Mouse (Mus musculus) liver, embryonic 13.5 days (tissue): Measurements from ENCODE around the gene Cdk17. TPM values are rescaled to one million over a fixed set of nuclear protein-coding genes. Genes with fewer than 3 reads are reported as not detected.

Experiments used
- ATAC-seq: fragments of 200-750 bp; cut with Nextera tagmentation; 2 replicates; pipeline ENCODE4 v1.8.0; 2017; ENCODE audit warnings: low read depth, mild to moderate bottlenecking, moderate number of reproducible peaks, moderate library complexity
- DNase-seq: peaks from one replicate; pipeline ENCODE4 v3.0.0; 2022
- H3K27ac ChIP-seq: fragments of 300-500 bp; sonication (generic); 2 replicates; pipeline ENCODE4 v1.5.1; 2015; ENCODE audit warnings: moderate library complexity, mild to moderate bottlenecking, inconsistent platforms
- H3K27me3 ChIP-seq: fragments of 300-500 bp; sonication (generic); 2 replicates; pipeline ENCODE4 v1.6.1; 2015; ENCODE audit warnings: mild to moderate bottlenecking, inconsistent platforms
- H3K36me3 ChIP-seq: fragments of 300-500 bp; sonication (generic); 2 replicates; pipeline ENCODE4 v1.6.1; 2015; ENCODE audit warnings: mild to moderate bottlenecking, inconsistent platforms
- H3K4me1 ChIP-seq: fragments of 300-500 bp; sonication (generic); replicated peaks from 2 replicates; pipeline ENCODE4 v1.6.1; 2015; ENCODE audit warnings: inconsistent platforms
- H3K4me2 ChIP-seq: fragments of 300-500 bp; sonication (generic); 2 replicates; pipeline ENCODE4 v1.6.1; 2015; ENCODE audit warnings: inconsistent platforms, mild to moderate bottlenecking, moderate library complexity
- H3K4me3 ChIP-seq: fragments of 300-500 bp; sonication (generic); replicated peaks from 2 replicates; pipeline ENCODE4 v1.5.1; 2015; ENCODE audit warnings: mild to moderate bottlenecking, inconsistent platforms
- H3K9ac ChIP-seq: fragments of 300-500 bp; sonication (generic); 2 replicates; pipeline ENCODE4 v1.6.1; 2015; ENCODE audit warnings: mild to moderate bottlenecking, inconsistent platforms
- H3K9me3 ChIP-seq: fragments of 300-500 bp; sonication (generic); replicated peaks from 2 replicates; pipeline ENCODE4 v1.6.1; 2016; ENCODE audit warnings: inconsistent platforms
- WGBS: fragments of 180-500 bp; shearing (Covaris S2); methylation state at CpG from one replicate; pipeline ENCODE4 v1.1.7; 2015; ENCODE audit not compliant: insufficient replicate concordance; 5-methylcytosine and 5-hydroxymethylcytosine counted together
- polyA plus RNA-seq: library from polyadenylated mRNA; unstranded; fragments of >200 nt; fragmentation: Nextera tagmentation; extraction: Ambion mirVana; gene quantifications from 2 replicates; pipeline ENCODE4 v1.2.1, GENCODE M21; 2015

The Cdk17 gene
- 10.1 and 12.0 TPM in 2 replicates for polyA plus RNA-seq

- ATAC-seq, result peak; percentile 77
- H3K9ac ChIP-seq, result peak within 1 kb of the TSS; percentile 100
- H3K9me3 ChIP-seq, result no peaks in the 10 kb centered on the region
- H3K4me2 ChIP-seq, result peak within 1 kb of the TSS; percentile 76
- H3K27me3 ChIP-seq, result no peaks in the 10 kb centered on the region
- DNase-seq, result peak; percentile 52
- H3K4me1 ChIP-seq, result peaks cover 54% of the 10 kb centered on the region
- no peaks in the 10 kb centered on the region for H3K36me3 ChIP-seq
- peak within 1 kb of the TSS; percentile 97 for H3K27ac ChIP-seq
- whole genome bisulfite sequencing, result under 1% methylated on average over 96 of the region's 97 CpGs
- H3K4me3 ChIP-seq, result peak within 1 kb of the TSS; percentile 99
Observed at GRCm38 (mm10) chr10:93160807-93161510, at the start of gene Cdk17. Cdk17 (plus strand) TSS chr10:93160875.

GRCm38 (mm10) chr10:93111412-93111811 is 49.3 kb upstream of the Cdk17 start:
- no peak for ATAC-seq
- H3K4me1 ChIP-seq, result peaks cover 13% of the 10 kb centered on the region
- H3K4me3 ChIP-seq, result no peak overlapping the region
- H3K36me3 ChIP-seq, result no peaks in the 10 kb centered on the region
- H3K4me2 ChIP-seq, result no peak overlapping the region
- H3K9me3 ChIP-seq, result no peaks in the 10 kb centered on the region
- H3K27me3 ChIP-seq, result no peaks in the 10 kb centered on the region
- DNase-seq, result no peak
- 56% methylated on average over 8 of the region's 8 CpGs for WGBS
- H3K27ac ChIP-seq, result no peak overlapping the region
- no peak overlapping the region for H3K9ac ChIP-seq

- Histone ChIP-seq H3K9ac (no peak overlapping the region), H3K4me1 (peaks cover 13% of the 10 kb centered on the region), H3K4me2 (no peak overlapping the region), H3K36me3 (no peaks in the 10 kb centered on the region), H3K9me3 (no peaks in the 10 kb centered on the region), H3K27me3 (no peaks in the 10 kb centered on the region), H3K4me3 (no peak overlapping the region), H3K27ac (no peak overlapping the region)
- 77% methylated on average over 6 of the region's 6 CpGs for WGBS
- DNase-seq, result no peak
- no peak for ATAC-seq
Observed at GRCm38 (mm10) chr10:93112021-93112420, 48.7 kb upstream of the Cdk17 start.

- H3K4me2 ChIP-seq, result no peak overlapping the region
- DNase-seq (no peak), ATAC-seq (no peak)
- WGBS, result 81% methylated on average over 8 of the region's 8 CpGs
- no peaks in the 10 kb centered on the region for H3K9me3 ChIP-seq
- H3K4me3 ChIP-seq, result no peak overlapping the region
- no peaks in the 10 kb centered on the region for H3K27me3 ChIP-seq
- H3K36me3 ChIP-seq, result no peaks in the 10 kb centered on the region
- no peak overlapping the region for H3K9ac ChIP-seq
- H3K27ac ChIP-seq, result no peak overlapping the region
- H3K4me1 ChIP-seq, result peaks cover 13% of the 10 kb centered on the region
Observed at GRCm38 (mm10) chr10:93113968-93114367, 46.7 kb upstream of the Cdk17 start.

GRCm38 (mm10) chr10:93114782-93115181 is 45.9 kb upstream of the Cdk17 start:
- no peak overlapping the region for H3K9ac ChIP-seq
- no peaks in the 10 kb centered on the region for H3K36me3 ChIP-seq
- no peak overlapping the region for H3K4me2 ChIP-seq
- H3K27me3 ChIP-seq, result no peaks in the 10 kb centered on the region
- no peak overlapping the region for H3K4me3 ChIP-seq
- 92% methylated on average over 1 of the region's 1 CpGs for WGBS
- peak; percentile 15 for DNase-seq
- no peaks in the 10 kb centered on the region for H3K9me3 ChIP-seq
- no peak overlapping the region for H3K27ac ChIP-seq
- H3K4me1 ChIP-seq, result peaks cover 13% of the 10 kb centered on the region
- ATAC-seq, result peak; percentile 77

GRCm38 (mm10) chr10:93115743-93116142 is 44.9 kb upstream of the Cdk17 start:
- H3K4me1 ChIP-seq, result peaks cover 13% of the 10 kb centered on the region
- H3K36me3 ChIP-seq, result no peaks in the 10 kb centered on the region
- DNase-seq, result no peak
- H3K4me2 ChIP-seq, result no peak overlapping the region
- H3K9ac ChIP-seq, result no peak overlapping the region
- no peaks in the 10 kb centered on the region for H3K27me3 ChIP-seq
- ATAC-seq, result no peak
- no peak overlapping the region for H3K27ac ChIP-seq
- 17% methylated on average over 1 of the region's 1 CpGs for WGBS
- H3K9me3 ChIP-seq, result no peaks in the 10 kb centered on the region
- no peak overlapping the region for H3K4me3 ChIP-seq

- no peaks in the 10 kb centered on the region for H3K27me3 ChIP-seq
- H3K9me3 ChIP-seq, result no peaks in the 10 kb centered on the region
- no peak for DNase-seq
- H3K4me3 ChIP-seq, result no peak overlapping the region
- H3K4me2 ChIP-seq, result no peak overlapping the region
- H3K4me1 ChIP-seq, result peaks cover 22% of the 10 kb centered on the region
- no peaks in the 10 kb centered on the region for H3K36me3 ChIP-seq
- H3K27ac ChIP-seq, result no peak overlapping the region
- WGBS, result 59% methylated on average over 3 of the region's 3 CpGs
- ATAC-seq, result no peak
- no peak overlapping the region for H3K9ac ChIP-seq
Observed at GRCm38 (mm10) chr10:93116636-93117035, 44.0 kb upstream of the Cdk17 start.

- DNase-seq, result no peak
- Histone ChIP-seq H3K36me3 (no peaks in the 10 kb centered on the region), H3K4me3 (no peak overlapping the region), H3K9ac (no peak overlapping the region), H3K9me3 (no peaks in the 10 kb centered on the region), H3K27me3 (no peaks in the 10 kb centered on the region), H3K27ac (no peak overlapping the region), H3K4me1 (peaks cover 41% of the 10 kb centered on the region), H3K4me2 (no peak overlapping the region)
- no peak for ATAC-seq
- WGBS, result 78% methylated on average over 5 of the region's 5 CpGs
Observed at GRCm38 (mm10) chr10:93119809-93120208, 40.9 kb upstream of the Cdk17 start.

- DNase-seq, result no peak
- ATAC-seq, result 0 out of 2 replicates have a peak, but pooled peaks have one; percentile 26
Observed at GRCm38 (mm10) chr10:93121262-93121860, 39.3 kb upstream of the Cdk17 start.

GRCm38 (mm10) chr10:93122399-93123184 is 38.1 kb upstream of the Cdk17 start:
- Histone ChIP-seq H3K9me3 (no peaks in the 10 kb centered on the region), H3K9ac (no peak overlapping the region), H3K4me2 (no peak overlapping the region), H3K36me3 (no peaks in the 10 kb centered on the region), H3K4me3 (no peak overlapping the region), H3K27me3 (no peaks in the 10 kb centered on the region), H3K4me1 (peaks cover 55% of the 10 kb centered on the region), H3K27ac (peak overlapping the region; percentile 15; the same call in 1 of the 2 replicates)
- DNase-seq (no peak), ATAC-seq (no peak)
- 30% methylated on average over 12 of the region's 12 CpGs for WGBS

More at GRCm38 (mm10) chr10:93121262-93121860, 39.3 kb upstream of the Cdk17 start:
- WGBS, result 57% methylated on average over 6 of the region's 6 CpGs
- peaks cover 51% of the 10 kb centered on the region for H3K4me1 ChIP-seq
- no peak overlapping the region for H3K4me2 ChIP-seq
- no peak overlapping the region for H3K4me3 ChIP-seq
- H3K27me3 ChIP-seq, result no peaks in the 10 kb centered on the region
- H3K9ac ChIP-seq, result no peak overlapping the region
- H3K36me3 ChIP-seq, result no peaks in the 10 kb centered on the region
- H3K9me3 ChIP-seq, result no peaks in the 10 kb centered on the region
- H3K27ac ChIP-seq, result no peak overlapping the region

- no peak for ATAC-seq
- Histone ChIP-seq H3K9me3 (no peaks in the 10 kb centered on the region), H3K4me1 (peaks cover 55% of the 10 kb centered on the region), H3K27me3 (no peaks in the 10 kb centered on the region), H3K36me3 (no peaks in the 10 kb centered on the region), H3K4me3 (no peak overlapping the region), H3K27ac (peak overlapping the region; percentile 76), H3K4me2 (peak overlapping the region; percentile 69), H3K9ac (no peak overlapping the region)
- no peak for DNase-seq
- WGBS, result 29% methylated on average over 4 of the region's 4 CpGs
Observed at GRCm38 (mm10) chr10:93123310-93123709, 37.4 kb upstream of the Cdk17 start.
